Mouse (Mus musculus) CH12.LX (cell line): ENCODE measurements around the gene Zfp318.
A peak's percentile ranks its signal among the peaks of the same experiment; 100 is the strongest.

Source experiments
- CTCF ChIP-seq, 2 experiments: IDR thresholded peaks in 1 of 2; conservative IDR thresholded peaks in 1 of 2; 2 replicates each; pipeline ENCODE4 v1.5.1; 2011 to 2012; ENCODE audit warnings: low read depth in 2 of 2, low read length in 2 of 2, improper control_type of control experiment in 1 of 2, inconsistent platforms in 1 of 2, mild to moderate bottlenecking in 1 of 2, moderate library complexity in 1 of 2
- ELF1 ChIP-seq: IDR thresholded peaks from 2 replicates; pipeline ENCODE4 v1.6.1; 2014; ENCODE audit warnings: low read depth, mild to moderate bottlenecking, inconsistent platforms, low read length, improper control_type of control experiment
- EP300 ChIP-seq: IDR thresholded peaks from 2 replicates; pipeline ENCODE4 v1.6.1; 2011; ENCODE audit warnings: low read length, improper control_type of control experiment
- HCFC1 ChIP-seq: IDR thresholded peaks from 2 replicates; pipeline ENCODE4 v1.6.1; 2012; ENCODE audit warnings: low read depth, mild to moderate bottlenecking, inconsistent platforms, low read length, improper control_type of control experiment
- JUN ChIP-seq: IDR thresholded peaks from 2 replicates; pipeline ENCODE4 v1.6.1; 2011; ENCODE audit warnings: low read depth, mild to moderate bottlenecking, low read length, improper control_type of control experiment, moderate library complexity; ENCODE audit not compliant: insufficient read depth
- MYC ChIP-seq: IDR thresholded peaks from 2 replicates; pipeline ENCODE4 v1.6.1; 2011; ENCODE audit warnings: low read depth, mild to moderate bottlenecking, improper control_type of control experiment, low read length
- POLR2A ChIP-seq: IDR thresholded peaks from 2 replicates; pipeline ENCODE4 v1.6.1; 2011; ENCODE audit warnings: low read depth, mild to moderate bottlenecking, improper control_type of control experiment, low read length
- SMC3 ChIP-seq: IDR thresholded peaks from 2 replicates; pipeline ENCODE4 v1.6.1; 2011; ENCODE audit warnings: low read depth, low read length, improper control_type of control experiment

- peak; percentile 66 for TF ChIP-seq SMC3
- no peak for TF ChIP-seq ELF1
- TF ChIP-seq JUN, result no peak
- no peak for TF ChIP-seq HCFC1
- no peak for TF ChIP-seq MYC
- no peak for TF ChIP-seq POLR2A
- peak; percentile 35 to 90; a peak in 3 of 4 replicates for TF ChIP-seq CTCF (conservative IDR thresholded peaks at IDR 0.05 in 1 of 2, IDR thresholded peaks at IDR 0.05 in 1 of 2; ENCODE audit: low read depth in 2 of 2, low read length in 2 of 2)
- TF ChIP-seq EP300, result no peak
Observed at GRCm38 (mm10) chr17:46457791-46458190, 74.3 kb downstream of the Zfp318 start.
